Mouse (Mus musculus): Measurements from ENCODE around the gene Dnase2a. TPM values are rescaled to one million over a fixed set of nuclear protein-coding genes. Genes with fewer than 3 reads are reported as not detected.

Gene Dnase2a
- polyA plus RNA-seq, 1 experiment from 2014 or later: 9.8 TPM

GRCm38 (mm10) chr8:84928456-84929306 lies 20.3 kb downstream of the Dnase2a start:
- Histone ChIP-seq H3K36me3 (replicated peaks) (peaks cover 26% of the 10 kb centered on the region), H3K4me3 (replicated peaks) (peak overlapping the region; percentile 45), H3K27me3 (peaks cover 37% of the 10 kb centered on the region), H3K9me3 (no peaks in the 10 kb centered on the region), H3K27ac (no peak overlapping the region), H3K9ac (peak overlapping the region; percentile 59), H3K4me2 (peak overlapping the region; percentile 75), H3K4me1 (peaks cover 17% of the 10 kb centered on the region)
- ATAC-seq (ENCODE audit: low FRiP score): peak; percentile 84
- WGBS: 2% methylated on average over 45 of the region's 52 CpGs

GRCm38 (mm10) chr8:84930582-84930981 lies 22.2 kb downstream of the Dnase2a start:
- Histone ChIP-seq H3K4me3 (replicated peaks) (no peak overlapping the region), H3K4me1 (peaks cover 36% of the 10 kb centered on the region), H3K36me3 (replicated peaks) (peaks cover 14% of the 10 kb centered on the region), H3K9me3 (no peaks in the 10 kb centered on the region), H3K9ac (no peak overlapping the region), H3K27me3 (peaks cover 53% of the 10 kb centered on the region), H3K27ac (no peak overlapping the region), H3K4me2 (no peak overlapping the region)
- 88% methylated on average over 13 of the region's 13 CpGs for WGBS
- no peak for ATAC-seq (ENCODE audit: low FRiP score)

- peaks cover 6% of the 10 kb centered on the region for H3K36me3 ChIP-seq (replicated peaks)
- no peaks in the 10 kb centered on the region for H3K9me3 ChIP-seq
- H3K4me1 ChIP-seq: peaks cover 45% of the 10 kb centered on the region
- H3K4me2 ChIP-seq: peak overlapping the region; percentile 96
- H3K4me3 ChIP-seq (replicated peaks): peak overlapping the region; percentile 69; the same call in 1 of the 2 replicates
- peaks cover 66% of the 10 kb centered on the region for H3K27me3 ChIP-seq
- H3K9ac ChIP-seq: 0 out of 2 replicates have a peak overlapping the region, but pooled peaks have one; percentile 14
- 87% methylated on average over 16 of the region's 16 CpGs for WGBS
- H3K27ac ChIP-seq: 0 out of 2 replicates have a peak overlapping the region, but pooled peaks have one; percentile 89
- no peak for ATAC-seq (ENCODE audit: low FRiP score)
Measured at GRCm38 (mm10) chr8:84933767-84934559, 25.6 kb downstream of the Dnase2a start.

DNA sequence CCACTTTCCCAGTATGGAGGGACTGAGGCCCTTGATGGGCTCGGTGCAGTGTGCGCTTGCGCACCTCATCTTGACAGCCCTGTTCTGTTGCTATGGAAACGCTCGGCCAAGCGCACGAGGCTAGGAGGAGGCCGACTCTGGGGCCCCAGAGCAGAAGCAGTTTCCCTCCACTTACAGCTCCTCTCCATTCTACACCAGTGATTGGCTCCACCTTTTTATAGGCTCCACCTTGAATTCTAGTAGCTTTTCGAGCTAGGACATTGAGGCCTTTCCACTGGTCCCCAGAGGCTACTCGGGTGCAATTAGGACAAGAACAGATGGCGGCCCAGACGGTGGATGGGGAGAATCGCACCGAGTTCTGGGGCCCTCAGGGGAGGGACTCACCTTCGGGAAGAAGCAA lies 26.5 kb downstream of the Dnase2a start:
- Histone ChIP-seq H3K4me1 (peaks cover 39% of the 10 kb centered on the region), H3K9me3 (no peaks in the 10 kb centered on the region), H3K4me3 (replicated peaks) (peak overlapping the region; percentile 69), H3K36me3 (replicated peaks) (peaks cover 6% of the 10 kb centered on the region), H3K9ac (no peak overlapping the region), H3K27me3 (peaks cover 62% of the 10 kb centered on the region), H3K4me2 (peak overlapping the region; percentile 96), H3K27ac (peak overlapping the region; percentile 89)
- WGBS: under 1% methylated on average over 15 of the region's 15 CpGs
- ATAC-seq (ENCODE audit: low FRiP score): peak; percentile 84

DNA sequence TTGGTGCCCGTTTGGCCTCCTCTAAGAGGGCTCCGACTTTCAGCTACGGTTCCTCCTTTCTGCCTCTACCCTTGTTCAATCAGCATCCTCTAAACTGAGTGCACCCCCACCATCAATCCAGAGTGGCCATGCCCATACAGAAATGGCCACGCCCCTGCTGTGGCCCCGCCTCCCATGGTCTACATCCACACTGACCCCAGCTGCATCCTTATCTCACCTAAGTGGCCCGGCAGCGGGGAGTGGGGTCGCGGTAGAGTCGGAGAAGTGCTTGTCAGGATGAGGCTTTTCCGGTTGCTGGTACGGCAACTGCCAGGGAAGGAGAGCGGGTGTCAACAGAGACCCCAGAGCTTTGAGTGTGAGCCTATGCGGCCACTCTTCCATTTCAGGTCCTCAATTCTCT lies 27.1 kb downstream of the Dnase2a start:
- peak overlapping the region; percentile 89 for H3K27ac ChIP-seq
- peaks cover 56% of the 10 kb centered on the region for H3K27me3 ChIP-seq
- H3K4me3 ChIP-seq (replicated peaks): peak overlapping the region; percentile 69
- peak overlapping the region; percentile 80; the same call in 1 of the 2 replicates for H3K9ac ChIP-seq
- peaks cover 3% of the 10 kb centered on the region for H3K36me3 ChIP-seq (replicated peaks)
- peak overlapping the region; percentile 96 for H3K4me2 ChIP-seq
- no peak; the same call in 1 of the 2 replicates for ATAC-seq (ENCODE audit: low FRiP score)
- H3K9me3 ChIP-seq: no peaks in the 10 kb centered on the region
- H3K4me1 ChIP-seq: peaks cover 39% of the 10 kb centered on the region
- 8% methylated on average over 14 of the region's 14 CpGs for WGBS

DNA sequence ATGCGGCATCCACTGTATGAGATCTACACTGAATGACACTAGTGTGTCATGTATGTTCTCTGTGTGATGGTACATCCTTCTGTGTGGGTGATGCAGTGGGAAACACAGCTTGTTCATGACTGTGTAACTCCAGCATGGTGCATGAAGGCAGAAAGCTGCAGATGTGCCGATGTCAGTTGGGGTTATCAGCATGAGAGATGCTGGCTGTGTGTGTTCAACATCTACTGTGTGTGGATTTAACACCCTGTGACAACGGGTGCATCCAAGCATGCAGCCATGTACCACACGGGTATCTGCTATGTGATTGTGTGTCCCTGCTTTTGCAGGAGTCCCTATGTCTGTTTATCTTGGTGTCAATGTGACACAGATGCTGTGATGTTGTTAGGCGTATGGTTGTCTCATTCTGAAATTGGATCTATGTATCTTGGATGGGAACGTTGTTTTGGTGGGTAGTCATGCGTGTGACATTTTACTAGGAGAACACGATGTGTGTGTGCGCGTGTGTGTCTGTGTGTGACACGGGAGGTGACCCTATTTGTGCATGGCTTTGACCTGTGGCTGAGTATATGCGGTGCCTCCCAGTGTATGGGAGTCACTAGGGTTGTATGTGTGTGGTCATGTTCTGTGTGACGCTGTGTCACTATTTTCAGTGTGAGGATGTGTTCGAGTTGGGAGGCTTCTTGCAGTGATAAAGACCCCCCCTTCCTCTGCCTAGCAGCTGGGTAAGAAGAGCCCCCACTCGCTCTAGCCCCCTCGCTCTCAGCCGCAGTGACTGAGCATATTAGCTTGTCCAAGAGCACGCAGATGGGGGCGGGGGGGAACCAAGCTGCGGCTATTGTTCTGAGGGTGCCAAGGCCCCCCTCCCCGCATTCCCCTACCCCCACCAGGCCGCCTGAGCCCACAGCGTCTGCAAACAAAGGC lies 27.9 kb downstream of the Dnase2a start:
- Histone ChIP-seq H3K4me2 (peak overlapping the region; percentile 96), H3K36me3 (replicated peaks) (no peaks in the 10 kb centered on the region), H3K9me3 (no peaks in the 10 kb centered on the region), H3K9ac (peak overlapping the region; percentile 80), H3K4me1 (peaks cover 39% of the 10 kb centered on the region), H3K27me3 (peaks cover 57% of the 10 kb centered on the region), H3K27ac (peak overlapping the region; percentile 89), H3K4me3 (replicated peaks) (peak overlapping the region; percentile 69)
- 16% methylated on average over 23 of the region's 23 CpGs for WGBS
- peak; percentile 34 for ATAC-seq (ENCODE audit: low FRiP score)

DNA sequence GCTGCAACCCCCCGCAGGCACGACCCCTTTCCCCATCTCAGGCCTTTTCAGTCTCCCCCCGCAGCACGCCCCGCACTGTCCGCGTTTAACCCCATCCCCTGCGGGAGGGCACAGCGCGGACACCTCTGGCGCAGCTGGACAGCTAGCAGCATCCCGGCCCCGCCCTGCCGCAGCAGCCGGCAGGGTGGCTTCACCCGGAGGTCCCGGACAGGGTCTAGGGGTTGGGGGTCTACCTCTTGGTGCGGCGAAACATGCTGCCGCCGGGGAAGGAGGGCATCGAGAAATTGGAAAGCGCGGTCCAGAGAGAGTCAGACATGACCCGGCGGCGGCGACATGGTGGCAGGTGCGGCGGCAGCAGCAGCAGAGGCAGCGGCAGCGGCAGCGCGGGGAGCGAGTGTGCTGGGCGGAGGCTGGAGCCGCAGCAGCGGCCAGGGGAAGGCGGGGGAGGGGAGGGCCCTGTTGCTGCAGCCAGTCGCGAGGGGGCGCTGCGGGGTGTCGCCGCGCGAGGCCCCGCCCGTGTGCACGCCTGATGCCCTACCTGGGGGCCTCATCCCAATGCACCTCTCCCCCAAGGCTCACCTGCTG lies 28.7 kb downstream of the Dnase2a start, which contains the start of gene Mast1:
TSS of gene Mast1 (minus strand) at position 398 of the 585 bp plus-strand sequence.
- ATAC-seq (ENCODE audit: low FRiP score): peak; percentile 65
- Histone ChIP-seq H3K4me2 (peak within 1 kb of the TSS; percentile 96), H3K9ac (peak within 1 kb of the TSS; percentile 80), H3K9me3 (no peaks in the 10 kb centered on the region), H3K36me3 (replicated peaks) (no peaks in the 10 kb centered on the region), H3K27ac (peak within 1 kb of the TSS; percentile 89), H3K4me1 (peaks cover 39% of the 10 kb centered on the region), H3K27me3 (peaks cover 51% of the 10 kb centered on the region), H3K4me3 (replicated peaks) (peak within 1 kb of the TSS; percentile 69)
- WGBS: under 1% methylated on average over 48 of the region's 50 CpGs

GRCm38 (mm10) chr8:84937620-84938485 lies 29.5 kb downstream of the Dnase2a start:
- peak overlapping the region; percentile 96 for H3K4me2 ChIP-seq
- H3K9ac ChIP-seq: peak overlapping the region; percentile 80; the same call in 1 of the 2 replicates
- H3K27ac ChIP-seq: no peak overlapping the region
- 69% methylated on average over 13 of the region's 13 CpGs for WGBS
- H3K4me1 ChIP-seq: peaks cover 39% of the 10 kb centered on the region
- H3K4me3 ChIP-seq (replicated peaks): peak overlapping the region; percentile 69
- H3K9me3 ChIP-seq: no peaks in the 10 kb centered on the region
- peaks cover 44% of the 10 kb centered on the region for H3K27me3 ChIP-seq
- H3K36me3 ChIP-seq (replicated peaks): no peaks in the 10 kb centered on the region
- no peak for ATAC-seq (ENCODE audit: low FRiP score)

DNA sequence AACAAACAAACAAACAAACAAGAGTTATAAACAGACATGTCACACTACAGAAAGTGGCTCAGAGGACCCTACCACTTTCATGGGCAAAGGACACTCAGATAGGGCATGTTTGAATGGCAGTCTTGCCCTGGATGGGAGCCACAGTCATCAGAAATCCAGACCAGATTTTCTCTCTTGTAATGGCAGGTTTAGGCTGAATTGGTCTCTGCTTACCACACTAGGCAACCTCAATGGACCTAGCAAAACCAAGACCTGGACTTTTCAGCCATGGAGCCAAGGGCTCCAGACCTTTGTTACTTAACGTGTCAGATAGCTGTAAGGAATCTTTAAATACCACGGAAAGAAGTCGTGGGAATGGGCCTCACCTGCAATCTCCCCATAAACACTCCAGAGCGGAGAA lies 35.3 kb downstream of the Dnase2a start:
- peaks cover 65% of the 10 kb centered on the region for H3K27me3 ChIP-seq
- no peak overlapping the region for H3K27ac ChIP-seq
- peaks cover 29% of the 10 kb centered on the region for H3K4me1 ChIP-seq
- peak overlapping the region; percentile 70; the same call in 1 of the 2 replicates for H3K4me3 ChIP-seq (replicated peaks)
- H3K36me3 ChIP-seq (replicated peaks): no peaks in the 10 kb centered on the region
- no peak for ATAC-seq (ENCODE audit: low FRiP score)
- WGBS: 17% methylated on average over 4 of the region's 4 CpGs
- no peak overlapping the region for H3K4me2 ChIP-seq
- no peaks in the 10 kb centered on the region for H3K9me3 ChIP-seq
- H3K9ac ChIP-seq: no peak overlapping the region

DNA sequence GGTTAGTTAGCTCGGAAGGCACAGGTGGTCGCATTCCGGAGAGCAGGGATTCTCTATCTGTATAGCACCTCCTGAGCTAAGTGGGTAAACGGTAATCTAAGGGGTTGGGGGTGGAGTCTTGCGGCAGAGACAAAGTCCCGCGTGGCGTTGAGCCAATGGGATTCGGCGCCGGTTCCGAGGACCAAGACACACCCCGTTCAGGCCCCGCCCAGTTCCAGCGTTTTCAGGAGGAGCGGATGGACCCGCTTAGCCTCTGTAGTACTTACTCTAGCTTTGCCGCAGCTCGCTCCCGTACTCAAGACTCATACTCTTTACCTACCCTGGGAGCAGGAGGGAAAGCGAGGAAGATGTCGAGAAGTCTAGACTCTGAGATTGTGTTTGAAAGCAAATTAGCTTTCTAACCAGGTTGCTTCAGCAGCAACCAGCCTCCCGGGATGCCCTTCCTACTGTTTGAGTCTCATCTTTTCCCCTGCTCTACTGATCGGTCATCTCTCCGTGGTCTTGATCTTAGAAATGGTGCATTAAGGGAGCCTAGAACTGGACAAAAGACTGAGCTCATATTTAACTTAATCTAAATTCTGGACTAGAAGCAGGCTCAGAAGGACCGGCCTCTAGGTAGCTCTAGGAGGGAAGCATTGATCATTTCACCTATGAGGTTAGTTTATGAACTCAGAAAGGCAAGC lies 36.3 kb downstream of the Dnase2a start:
- Histone ChIP-seq H3K4me2 (peak overlapping the region; percentile 98), H3K36me3 (replicated peaks) (no peaks in the 10 kb centered on the region), H3K4me1 (peaks cover 29% of the 10 kb centered on the region), H3K27ac (no peak overlapping the region), H3K27me3 (peaks cover 66% of the 10 kb centered on the region), H3K9me3 (no peaks in the 10 kb centered on the region), H3K9ac (no peak overlapping the region), H3K4me3 (replicated peaks) (peak overlapping the region; percentile 70)
- ATAC-seq (ENCODE audit: low FRiP score): peak; percentile 31
- 2% methylated on average over 26 of the region's 26 CpGs for WGBS

All from forebrain, embryonic 12.5 days (tissue).